Mouse (Mus musculus): Measurements from ENCODE around the gene Bod1l.

Gene Bod1l

GRCm38 (mm10) chr5:41801622-41802021 lies 42.5 kb downstream of the Bod1l start:
- DNase-seq (ENCODE audit: extremely low read depth, low read depth), result no peak

- no peak for DNase-seq (ENCODE audit: extremely low read depth, low read depth)
These were observed 49.7 kb downstream of the Bod1l start for GRCm38 (mm10) chr5:41794434-41794833.

GRCm38 (mm10) chr5:41790517-41790916 lies 53.6 kb downstream of the Bod1l start:
- DNase-seq (ENCODE audit: extremely low read depth, low read depth), result no peak

- DNase-seq (ENCODE audit: extremely low read depth, low read depth), result no peak
These were observed 55.2 kb downstream of the Bod1l start for GRCm38 (mm10) chr5:41788877-41789276.

- no peak for DNase-seq (ENCODE audit: extremely low read depth, low read depth)
These were observed 62.2 kb downstream of the Bod1l start for GRCm38 (mm10) chr5:41781890-41782289.

GRCm38 (mm10) chr5:41780026-41780425 lies 64.1 kb downstream of the Bod1l start:
- no peak for DNase-seq (ENCODE audit: extremely low read depth, low read depth)

- no peak for DNase-seq (ENCODE audit: extremely low read depth, low read depth)
These were observed 68.4 kb downstream of the Bod1l start for GRCm38 (mm10) chr5:41775728-41776127.

- no peak for DNase-seq (ENCODE audit: extremely low read depth, low read depth)
These were observed 68.8 kb downstream of the Bod1l start for GRCm38 (mm10) chr5:41775273-41775672.

- peak; percentile 77 for DNase-seq (ENCODE audit: extremely low read depth, low read depth)
These were observed 75.6 kb downstream of the Bod1l start for GRCm38 (mm10) chr5:41768382-41769040.

- DNase-seq (ENCODE audit: extremely low read depth, low read depth), result no peak
These were observed 76.6 kb downstream of the Bod1l start for GRCm38 (mm10) chr5:41767296-41768200.

GRCm38 (mm10) chr5:41766406-41767010 lies 77.6 kb downstream of the Bod1l start:
- no peak for DNase-seq (ENCODE audit: extremely low read depth, low read depth)

GRCm38 (mm10) chr5:41765626-41766405 lies 78.3 kb downstream of the Bod1l start:
- no peak for DNase-seq (ENCODE audit: extremely low read depth, low read depth)

GRCm38 (mm10) chr5:41763731-41764721 lies 80.1 kb downstream of the Bod1l start, which contains the start of gene Nkx3-2:
TSS of gene Nkx3-2 (minus strand) at chr5:41764501.
- no peak for DNase-seq (ENCODE audit: extremely low read depth, low read depth)

GRCm38 (mm10) chr5:41762947-41763730 lies 81.0 kb downstream of the Bod1l start:
- no peak for DNase-seq (ENCODE audit: extremely low read depth, low read depth)

GRCm38 (mm10) chr5:41762141-41762946 lies 81.8 kb downstream of the Bod1l start:
- DNase-seq (ENCODE audit: extremely low read depth, low read depth), result no peak

GRCm38 (mm10) chr5:41761509-41762140 lies 82.5 kb downstream of the Bod1l start:
- DNase-seq (ENCODE audit: extremely low read depth, low read depth), result no peak

GRCm38 (mm10) chr5:41760831-41761508 lies 83.1 kb downstream of the Bod1l start:
- no peak for DNase-seq (ENCODE audit: extremely low read depth, low read depth)

Measured in MEL-GATA-1-ER (cell line).